Mouse (Mus musculus): ENCODE measurements at regions not wholly inside any gene's neighbourhood (a gene's known extent, or its start where the extent isn't known, plus 50 kb on each side); places are given as distances from the start of the nearest gene placed in this dataset.

DNA sequence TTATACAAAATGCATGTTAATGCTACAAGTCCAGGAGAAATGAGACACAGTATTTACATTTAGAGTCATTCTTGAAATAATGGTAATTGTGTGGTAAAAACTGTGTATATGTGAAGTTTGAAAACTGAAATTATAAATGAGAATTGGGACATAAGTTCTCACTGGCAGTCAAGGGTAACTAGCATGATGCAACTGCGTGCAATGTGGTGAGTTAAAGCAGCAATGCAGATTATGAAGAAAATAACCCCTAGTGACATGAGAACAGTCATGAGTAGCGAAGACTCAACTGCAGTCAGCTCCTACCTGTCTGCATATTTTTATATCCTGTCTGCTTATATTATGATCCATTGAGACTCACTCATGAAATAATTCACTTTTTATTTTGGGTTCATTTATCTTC is 737.4 kb downstream of the Mettl4 start:
- no peaks in the 10 kb centered on the region for H3K9me3 ChIP-seq (replicated peaks; ENCODE audit: insufficient read depth, low read length)
- no peaks in the 10 kb centered on the region for H3K27me3 ChIP-seq (ENCODE audit: control insufficient read depth in 1 of 2, insufficient read depth in 2 of 2, low read length in 2 of 2)
- H3K9ac ChIP-seq (ENCODE audit: control insufficient read depth, low read depth, low read length, poor library complexity, severe bottlenecking): no peak overlapping the region
- H3K36me3 ChIP-seq (ENCODE audit: control insufficient read depth in 1 of 2, insufficient read depth in 2 of 2, low read length in 2 of 2): no peaks in the 10 kb centered on the region
- H3K79me2 ChIP-seq (ENCODE audit: control insufficient read depth, insufficient read depth, low read length, poor library complexity): no peaks in the 10 kb centered on the region
- H3K27ac ChIP-seq (ENCODE audit: control insufficient read depth, low read depth, low read length): no peak overlapping the region
- no peak overlapping the region for H3K4me3 ChIP-seq (ENCODE audit: control insufficient read depth in 1 of 2, insufficient read depth in 1 of 2, low read depth in 2 of 2, low read length in 2 of 2)
- H3K4me1 ChIP-seq (ENCODE audit: control insufficient read depth in 1 of 2, insufficient read depth in 2 of 2, low read length in 2 of 2): no peaks in the 10 kb centered on the region
- no peak for TF ChIP-seq TCF12 (IDR thresholded peaks at IDR 0.05; ENCODE audit: low read depth, low read length)
- peak; percentile 40; the same call in 1 of the 2 replicates for TF ChIP-seq MEF2A (IDR thresholded peaks at IDR 0.05; ENCODE audit: extremely low read depth, insufficient replicate concordance, low read depth, low read length, poor library complexity, severe bottlenecking)
- no peak for TF ChIP-seq UBTF (IDR thresholded peaks at IDR 0.05; ENCODE audit: borderline replicate concordance, insufficient read depth, low read depth, low read length)
- peak; percentile 51 for DNase-seq (ENCODE audit: low read depth, low spot score)

GRCm38 (mm10) chr17:94002095-94002494 is 747.7 kb downstream of the Mettl4 start:
- no peaks in the 10 kb centered on the region for H3K36me3 ChIP-seq (ENCODE audit: control insufficient read depth in 1 of 2, insufficient read depth in 2 of 2, low read length in 2 of 2)

DNA sequence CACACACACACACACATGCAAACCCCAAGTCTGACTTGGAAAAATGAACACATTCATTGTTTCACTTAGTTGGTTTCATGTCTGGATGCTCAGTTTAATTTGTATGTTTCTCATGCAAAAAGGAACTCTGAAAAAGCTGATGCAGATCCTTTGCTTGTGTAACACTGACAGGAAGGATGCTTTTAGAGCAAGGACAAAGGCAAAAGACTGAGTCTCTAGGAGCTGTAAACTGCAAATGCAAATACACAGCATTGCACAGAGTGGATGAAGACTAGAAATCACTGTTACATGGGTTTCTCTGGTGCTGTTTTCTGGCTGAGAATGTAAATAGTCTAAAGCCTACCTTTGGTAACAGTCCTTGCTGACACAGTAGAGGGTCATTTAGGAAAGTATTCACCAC is 748.3 kb downstream of the Mettl4 start:
- H3K4me3 ChIP-seq (ENCODE audit: control insufficient read depth in 1 of 2, insufficient read depth in 1 of 2, low read depth in 2 of 2, low read length in 2 of 2): no peak overlapping the region
- H3K36me3 ChIP-seq (ENCODE audit: control insufficient read depth in 1 of 2, insufficient read depth in 2 of 2, low read length in 2 of 2): no peaks in the 10 kb centered on the region
- no peaks in the 10 kb centered on the region for H3K4me1 ChIP-seq (ENCODE audit: control insufficient read depth in 1 of 2, insufficient read depth in 2 of 2, low read length in 2 of 2)
- H3K27me3 ChIP-seq (ENCODE audit: control insufficient read depth in 1 of 2, insufficient read depth in 2 of 2, low read length in 2 of 2): no peaks in the 10 kb centered on the region
- H3K27ac ChIP-seq (ENCODE audit: control insufficient read depth, low read depth, low read length): no peak overlapping the region
- TF ChIP-seq BHLHE40 (IDR thresholded peaks at IDR 0.05; ENCODE audit: borderline replicate concordance, low read depth, low read length): no peak
- TF ChIP-seq JUND (IDR thresholded peaks at IDR 0.05; ENCODE audit: low read depth, low read length): no peak
- TF ChIP-seq MYB (IDR thresholded peaks at IDR 0.05; ENCODE audit: low read depth, low read length): no peak
- TF ChIP-seq SIN3A (IDR thresholded peaks at IDR 0.05; ENCODE audit: low read length): no peak
- no peak for TF ChIP-seq UBTF (IDR thresholded peaks at IDR 0.05; ENCODE audit: borderline replicate concordance, insufficient read depth, low read depth, low read length)
- TF ChIP-seq CHD1 (IDR thresholded peaks at IDR 0.05; ENCODE audit: low read depth, low read length): no peak
- TF ChIP-seq ETS1 (IDR thresholded peaks at IDR 0.05; ENCODE audit: low read depth, low read length): no peak
- no peak for TF ChIP-seq ZMIZ1 (IDR thresholded peaks at IDR 0.05; ENCODE audit: low read depth, low read length)
- TF ChIP-seq E2F4 (IDR thresholded peaks at IDR 0.05; ENCODE audit: borderline replicate concordance, low read depth, low read length): no peak
- no peak for TF ChIP-seq POLR2A (IDR thresholded peaks at IDR 0.05; ENCODE audit: control insufficient read depth in 1 of 2, insufficient read depth in 1 of 2, low read depth in 1 of 2, low read length in 2 of 2, poor library complexity in 1 of 2)
- TF ChIP-seq ELF1 (IDR thresholded peaks at IDR 0.05; ENCODE audit: low read depth, low read length): no peak
- no peak for TF ChIP-seq USF1 (IDR thresholded peaks at IDR 0.05; ENCODE audit: low read depth, low read length)
- TF ChIP-seq TCF12 (IDR thresholded peaks at IDR 0.05; ENCODE audit: low read depth, low read length): no peak
- no peak for TF ChIP-seq MYC (IDR thresholded peaks at IDR 0.05; ENCODE audit: low read depth, low read length)
- TF ChIP-seq MEF2A (IDR thresholded peaks at IDR 0.05; ENCODE audit: extremely low read depth, insufficient replicate concordance, low read depth, low read length, poor library complexity, severe bottlenecking): no peak
- no peak for TF ChIP-seq MAFK (IDR thresholded peaks at IDR 0.05; ENCODE audit: borderline replicate concordance, low read depth, low read length)
- TF ChIP-seq POLR2AphosphoS2 (IDR thresholded peaks at IDR 0.05; ENCODE audit: low read length): no peak
- H3K9me3 ChIP-seq (replicated peaks; ENCODE audit: insufficient read depth, low read length): no peaks in the 10 kb centered on the region
- no peaks in the 10 kb centered on the region for H3K79me2 ChIP-seq (ENCODE audit: control insufficient read depth, insufficient read depth, low read length, poor library complexity)
- H3K9ac ChIP-seq (ENCODE audit: control insufficient read depth, low read depth, low read length, poor library complexity, severe bottlenecking): no peak overlapping the region
- no peak for DNase-seq (ENCODE audit: low read depth, low spot score)

More at GRCm38 (mm10) chr17:94002095-94002494, 747.7 kb downstream of the Mettl4 start:
- no peaks in the 10 kb centered on the region for H3K4me1 ChIP-seq (ENCODE audit: control insufficient read depth in 1 of 2, insufficient read depth in 2 of 2, low read length in 2 of 2)
- TF ChIP-seq CHD1 (IDR thresholded peaks at IDR 0.05; ENCODE audit: low read depth, low read length) (no peak), RAD21 (IDR thresholded peaks at IDR 0.05; ENCODE audit: low read depth, low read length) (no peak), KAT2A (conservative IDR thresholded peaks at IDR 0.05; ENCODE audit: low read depth, low read length) (no peak), MYC (IDR thresholded peaks at IDR 0.05; ENCODE audit: low read depth, low read length) (no peak), CTCF (IDR thresholded peaks at IDR 0.05 in 2 of 3, conservative IDR thresholded peaks at IDR 0.05 in 1 of 3; ENCODE audit: control insufficient read depth in 1 of 3, insufficient read depth in 1 of 3, low read depth in 2 of 3, low read length in 3 of 3, poor library complexity in 1 of 3, severe bottlenecking in 1 of 3) (no peak), USF1 (IDR thresholded peaks at IDR 0.05; ENCODE audit: low read depth, low read length) (no peak), NELFE (IDR thresholded peaks at IDR 0.05; ENCODE audit: low read depth, low read length) (no peak), TCF12 (IDR thresholded peaks at IDR 0.05; ENCODE audit: low read depth, low read length) (no peak), GATA1 (IDR thresholded peaks at IDR 0.05; ENCODE audit: low read depth, low read length) (no peak), ELF1 (IDR thresholded peaks at IDR 0.05; ENCODE audit: low read depth, low read length) (no peak), MEF2A (IDR thresholded peaks at IDR 0.05; ENCODE audit: extremely low read depth, insufficient replicate concordance, low read depth, low read length, poor library complexity, severe bottlenecking) (no peak), ETS1 (IDR thresholded peaks at IDR 0.05; ENCODE audit: low read depth, low read length) (no peak), TBP (IDR thresholded peaks at IDR 0.05; ENCODE audit: low read depth, low read length) (no peak), MYB (IDR thresholded peaks at IDR 0.05; ENCODE audit: low read depth, low read length) (no peak), HCFC1 (IDR thresholded peaks at IDR 0.05; ENCODE audit: low read depth, low read length) (no peak), POLR2AphosphoS2 (IDR thresholded peaks at IDR 0.05; ENCODE audit: low read length) (no peak), CHD2 (IDR thresholded peaks at IDR 0.05; ENCODE audit: low read length) (no peak), ZNF384 (IDR thresholded peaks at IDR 0.05; ENCODE audit: low read depth, low read length) (no peak), SIN3A (IDR thresholded peaks at IDR 0.05; ENCODE audit: low read length) (no peak), UBTF (IDR thresholded peaks at IDR 0.05; ENCODE audit: borderline replicate concordance, insufficient read depth, low read depth, low read length) (no peak)
- H3K9ac ChIP-seq (ENCODE audit: control insufficient read depth, low read depth, low read length, poor library complexity, severe bottlenecking): no peak overlapping the region
- DNase-seq (ENCODE audit: low read depth, low spot score): no peak
- H3K9me3 ChIP-seq (replicated peaks; ENCODE audit: insufficient read depth, low read length): no peaks in the 10 kb centered on the region
- no peak overlapping the region for H3K27ac ChIP-seq (ENCODE audit: control insufficient read depth, low read depth, low read length)
- no peaks in the 10 kb centered on the region for H3K79me2 ChIP-seq (ENCODE audit: control insufficient read depth, insufficient read depth, low read length, poor library complexity)
- no peak overlapping the region for H3K4me3 ChIP-seq (ENCODE audit: control insufficient read depth in 1 of 2, insufficient read depth in 1 of 2, low read depth in 2 of 2, low read length in 2 of 2)
- no peaks in the 10 kb centered on the region for H3K27me3 ChIP-seq (ENCODE audit: control insufficient read depth in 1 of 2, insufficient read depth in 2 of 2, low read length in 2 of 2)
